Mouse (Mus musculus): Measurements from ENCODE around the gene Gm20388. TPM values are rescaled to one million over a fixed set of nuclear protein-coding genes. Genes with fewer than 3 reads are reported as not detected.

Gm20388 gene
- polyA plus RNA-seq, 2 experiments, result 8.5 TPM; not detected in 1

DNA sequence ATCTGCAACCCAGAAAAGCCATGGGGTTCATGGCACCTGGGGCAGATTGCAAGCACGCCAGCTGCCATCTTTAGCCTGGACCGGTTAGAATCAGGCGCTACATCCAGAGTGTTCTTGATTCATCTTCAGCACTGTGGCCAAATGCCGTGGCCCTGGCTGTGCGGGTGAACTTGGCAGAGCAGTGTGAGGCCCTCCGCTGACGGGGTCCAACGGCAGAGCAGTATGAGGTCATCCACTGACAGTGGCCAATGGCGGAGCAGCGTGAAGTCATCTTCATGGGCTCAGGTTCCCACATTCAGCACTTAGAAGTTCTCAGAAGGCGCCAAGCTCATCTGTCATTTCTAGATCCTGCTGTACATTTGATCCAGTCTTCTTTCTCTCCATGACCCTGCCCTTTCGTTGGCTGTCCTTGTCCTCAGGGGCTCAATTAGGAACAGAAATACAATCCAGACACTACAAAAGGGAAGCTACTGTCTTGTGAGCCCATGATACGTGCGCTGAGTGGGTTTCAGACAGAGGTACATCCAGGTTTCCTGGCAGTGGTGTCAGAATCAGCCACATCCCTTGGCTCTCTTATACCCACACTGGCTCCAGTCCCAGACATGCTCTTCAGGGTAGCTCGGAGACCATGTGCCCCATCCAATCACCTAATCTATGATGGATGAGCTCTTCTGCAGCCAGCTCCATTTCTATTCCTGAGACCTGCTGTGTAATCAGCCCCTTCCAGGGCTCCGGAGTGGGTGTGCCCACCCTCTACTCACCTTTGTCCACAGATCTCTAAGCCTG is 2329.8 kb downstream of the Gm20388 start:
- H3K4me1 ChIP-seq (replicated peaks; ENCODE audit: control insufficient read depth in 2 of 2, insufficient read depth in 2 of 2, low read length in 1 of 2), result no peaks in the 10 kb centered on the region
- ATAC-seq (ENCODE audit: insufficient read depth), result no peak
- TF ChIP-seq EP300 (IDR thresholded peaks at IDR 0.05; ENCODE audit: low read depth) (no peak), CTCF (IDR thresholded peaks at IDR 0.05; ENCODE audit: low read depth) (no peak)
- no peaks in the 10 kb centered on the region for H3K36me3 ChIP-seq (replicated peaks; ENCODE audit: control insufficient read depth, insufficient read depth, low read depth)
- no peaks in the 10 kb centered on the region for H3K27me3 ChIP-seq (ENCODE audit: control insufficient read depth, insufficient read depth, low read length)
- no peak overlapping the region for H3K4me3 ChIP-seq (ENCODE audit: insufficient read depth in 1 of 2, low read depth in 2 of 2, low read length in 2 of 2)
- H3K9me3 ChIP-seq (ENCODE audit: control insufficient read depth, low read length), result no peaks in the 10 kb centered on the region
- no peak overlapping the region for H3K9ac ChIP-seq (replicated peaks)
- no peak overlapping the region for H3K4me2 ChIP-seq (ENCODE audit: low read depth)
- no peak overlapping the region for H3K27ac ChIP-seq
- WGBS (ENCODE audit: insufficient replicate concordance), result 72% methylated on average over 16 of the region's 16 CpGs
- no peak for DNase-seq (ENCODE audit: low read depth in 3 of 3, low spot score in 3 of 3)

- DNase-seq (ENCODE audit: low read depth in 3 of 3, low spot score in 3 of 3), result no peak
- Histone ChIP-seq H3K9me3 (ENCODE audit: control insufficient read depth, low read length) (no peaks in the 10 kb centered on the region), H3K36me3 (replicated peaks; ENCODE audit: control insufficient read depth, insufficient read depth, low read depth) (no peaks in the 10 kb centered on the region), H3K27me3 (ENCODE audit: control insufficient read depth, insufficient read depth, low read length) (no peaks in the 10 kb centered on the region), H3K4me1 (replicated peaks; ENCODE audit: control insufficient read depth in 2 of 2, insufficient read depth in 2 of 2, low read length in 1 of 2) (no peaks in the 10 kb centered on the region), H3K4me2 (ENCODE audit: low read depth) (no peak overlapping the region), H3K4me3 (ENCODE audit: insufficient read depth in 1 of 2, low read depth in 2 of 2, low read length in 2 of 2) (no peak overlapping the region), H3K27ac (no peak overlapping the region), H3K9ac (replicated peaks) (no peak overlapping the region)
- no peak for ATAC-seq (ENCODE audit: insufficient read depth)
- 46% methylated on average over 4 of the region's 4 CpGs for WGBS (ENCODE audit: insufficient replicate concordance)
- TF ChIP-seq CTCF (IDR thresholded peaks at IDR 0.05; ENCODE audit: low read depth) (no peak), EP300 (IDR thresholded peaks at IDR 0.05; ENCODE audit: low read depth) (no peak)
Observed at GRCm38 (mm10) chr8:122243310-122243709, 2332.7 kb downstream of the Gm20388 start.

DNA sequence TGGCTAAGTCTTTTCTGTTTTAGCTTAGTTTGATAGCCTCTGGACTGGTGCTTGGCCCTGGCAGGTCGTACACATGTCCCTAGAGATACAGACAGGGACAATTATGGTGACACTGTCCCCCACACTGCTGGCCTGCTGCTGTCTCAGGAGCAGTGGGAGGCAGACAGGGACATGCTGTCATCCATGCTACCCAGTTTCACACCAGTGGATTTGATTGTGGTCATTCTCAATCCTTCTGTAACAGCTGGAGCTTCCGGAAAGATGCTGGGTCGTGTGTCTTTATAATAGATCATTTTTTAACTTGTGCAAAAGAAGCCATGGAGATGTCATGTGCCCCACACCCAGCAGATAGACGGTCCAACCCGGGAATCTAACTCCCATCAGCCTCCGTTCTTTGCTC is 2334.5 kb downstream of the Gm20388 start:
- Histone ChIP-seq H3K4me1 (replicated peaks; ENCODE audit: control insufficient read depth in 2 of 2, insufficient read depth in 2 of 2, low read length in 1 of 2) (no peaks in the 10 kb centered on the region), H3K4me3 (ENCODE audit: insufficient read depth in 1 of 2, low read depth in 2 of 2, low read length in 2 of 2) (no peak overlapping the region), H3K4me2 (ENCODE audit: low read depth) (no peak overlapping the region), H3K36me3 (replicated peaks; ENCODE audit: control insufficient read depth, insufficient read depth, low read depth) (no peaks in the 10 kb centered on the region), H3K27ac (no peak overlapping the region), H3K9ac (replicated peaks) (no peak overlapping the region), H3K9me3 (ENCODE audit: control insufficient read depth, low read length) (no peaks in the 10 kb centered on the region), H3K27me3 (ENCODE audit: control insufficient read depth, insufficient read depth, low read length) (no peaks in the 10 kb centered on the region)
- 63% methylated on average over 6 of the region's 6 CpGs for WGBS (ENCODE audit: insufficient replicate concordance)
- no peak for ATAC-seq (ENCODE audit: insufficient read depth)
- TF ChIP-seq EP300 (IDR thresholded peaks at IDR 0.05; ENCODE audit: low read depth), result no peak
- TF ChIP-seq CTCF (IDR thresholded peaks at IDR 0.05; ENCODE audit: low read depth), result no peak
- DNase-seq (ENCODE audit: low read depth in 3 of 3, low spot score in 3 of 3), result no peak

DNA sequence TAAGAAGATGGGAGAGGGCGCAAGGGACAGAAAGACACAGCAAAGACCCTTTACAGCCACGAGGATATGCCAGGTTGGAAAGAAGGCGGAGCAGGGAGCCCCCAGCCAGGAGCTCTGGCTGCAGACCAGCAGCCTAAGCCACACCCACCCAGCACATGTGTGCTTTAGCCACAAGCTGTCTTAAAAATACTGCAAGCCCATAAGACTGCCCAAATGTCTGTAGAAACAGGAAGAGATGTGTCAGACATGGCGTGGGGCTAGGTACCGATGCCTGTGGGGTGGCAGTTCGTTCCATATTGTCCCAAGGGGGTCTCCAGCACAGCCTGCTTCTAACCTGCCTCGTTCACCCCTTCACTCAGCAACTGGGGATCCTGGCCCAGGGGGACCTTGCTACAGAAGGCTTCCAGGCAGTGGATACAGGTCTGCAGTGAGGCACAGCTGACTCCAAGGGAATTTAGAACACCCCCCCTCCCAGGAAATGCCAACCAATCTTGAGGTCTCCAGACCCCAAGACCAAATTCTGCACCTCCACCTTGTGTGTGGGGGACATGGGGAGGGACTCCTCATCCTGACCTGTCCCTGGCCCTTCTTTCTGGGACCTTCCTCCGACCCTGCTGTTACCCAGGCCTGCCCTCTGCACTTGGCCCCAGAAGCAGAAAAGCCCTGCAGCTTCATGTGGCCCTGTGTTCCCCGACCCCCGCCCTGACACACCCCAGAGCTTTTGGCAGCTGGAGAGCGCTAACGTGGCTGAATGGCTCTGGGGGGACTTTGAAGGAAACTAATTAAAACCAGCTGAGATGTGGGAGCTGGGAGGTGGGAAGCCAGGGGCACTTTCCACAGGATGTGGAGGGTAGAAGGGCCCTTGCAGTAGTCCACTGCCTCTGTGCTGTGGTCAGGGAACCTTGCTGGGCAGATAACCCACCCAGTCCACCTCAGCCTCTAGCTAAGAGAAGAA is 2335.9 kb downstream of the Gm20388 start:
- H3K4me1 ChIP-seq (replicated peaks; ENCODE audit: control insufficient read depth in 2 of 2, insufficient read depth in 2 of 2, low read length in 1 of 2), result no peaks in the 10 kb centered on the region
- 29% methylated on average over 12 of the region's 12 CpGs for WGBS (ENCODE audit: insufficient replicate concordance)
- H3K4me2 ChIP-seq (ENCODE audit: low read depth), result no peak overlapping the region
- ATAC-seq (ENCODE audit: insufficient read depth), result no peak
- no peak overlapping the region for H3K4me3 ChIP-seq (ENCODE audit: insufficient read depth in 1 of 2, low read depth in 2 of 2, low read length in 2 of 2)
- no peaks in the 10 kb centered on the region for H3K9me3 ChIP-seq (ENCODE audit: control insufficient read depth, low read length)
- H3K9ac ChIP-seq (replicated peaks), result no peak overlapping the region
- H3K27me3 ChIP-seq (ENCODE audit: control insufficient read depth, insufficient read depth, low read length), result no peaks in the 10 kb centered on the region
- no peaks in the 10 kb centered on the region for H3K36me3 ChIP-seq (replicated peaks; ENCODE audit: control insufficient read depth, insufficient read depth, low read depth)
- TF ChIP-seq EP300 (IDR thresholded peaks at IDR 0.05; ENCODE audit: low read depth), result no peak
- no peak for TF ChIP-seq CTCF (IDR thresholded peaks at IDR 0.05; ENCODE audit: low read depth)
- H3K27ac ChIP-seq, result no peak overlapping the region
- DNase-seq (ENCODE audit: low read depth in 3 of 3, low spot score in 3 of 3), result no peak

GRCm38 (mm10) chr8:122251739-122252138 is 2341.1 kb downstream of the Gm20388 start:
- H3K4me2 ChIP-seq (ENCODE audit: low read depth), result no peak overlapping the region
- H3K4me3 ChIP-seq (ENCODE audit: insufficient read depth in 1 of 2, low read depth in 2 of 2, low read length in 2 of 2), result no peak overlapping the region
- no peak for ATAC-seq (ENCODE audit: insufficient read depth)
- no peak overlapping the region for H3K9ac ChIP-seq (replicated peaks)
- TF ChIP-seq EP300 (IDR thresholded peaks at IDR 0.05; ENCODE audit: low read depth) (no peak), CTCF (IDR thresholded peaks at IDR 0.05; ENCODE audit: low read depth) (no peak)
- H3K4me1 ChIP-seq (replicated peaks; ENCODE audit: control insufficient read depth in 2 of 2, insufficient read depth in 2 of 2, low read length in 1 of 2), result no peaks in the 10 kb centered on the region
- no peaks in the 10 kb centered on the region for H3K9me3 ChIP-seq (ENCODE audit: control insufficient read depth, low read length)
- no peak for DNase-seq (ENCODE audit: low read depth in 3 of 3, low spot score in 3 of 3)
- 65% methylated on average over 1 of the region's 1 CpGs for WGBS (ENCODE audit: insufficient replicate concordance)
- H3K27ac ChIP-seq, result no peak overlapping the region
- no peaks in the 10 kb centered on the region for H3K36me3 ChIP-seq (replicated peaks; ENCODE audit: control insufficient read depth, insufficient read depth, low read depth)
- H3K27me3 ChIP-seq (ENCODE audit: control insufficient read depth, insufficient read depth, low read length), result no peaks in the 10 kb centered on the region

Measured in liver, embryonic 14.5 days (tissue).